Comparison of ENCODE assay signal across 9 mouse cellular contexts in the genomic region with DNA sequence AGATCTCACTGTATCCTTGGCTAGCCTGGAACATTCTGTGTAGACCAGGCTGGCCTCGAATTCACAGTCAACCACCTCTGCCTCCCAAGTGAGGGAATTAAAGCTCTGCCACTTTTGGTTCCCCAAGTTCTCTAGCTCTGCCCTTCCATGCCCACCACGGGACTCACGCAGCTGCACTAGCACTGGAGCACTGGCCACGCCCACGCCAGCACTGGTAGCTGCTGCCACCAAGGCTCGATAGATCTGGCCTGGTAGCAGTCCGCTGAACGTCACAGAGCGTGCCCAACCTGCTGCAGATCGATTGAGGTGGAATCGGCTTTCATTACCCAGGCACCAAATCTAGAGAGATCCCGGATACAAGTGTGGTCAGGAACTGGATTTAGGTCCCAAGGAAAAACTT. TPM values are rescaled to one million over a fixed set of nuclear protein-coding genes. Genes with fewer than 3 reads are reported as not detected.
DNase-seq lines count a peak whose midpoint lies in the region; ATAC-seq and TF ChIP-seq lines count a peak whose summit lies in the region.
"Had no signal": no experiment of that assay in that cellular context is flagged by ENCODE, and none has a peak within 500 bp of the region (broad histone marks: within the 10 kb centered on the region; RNA-seq: fewer than 3 reads in every experiment).

No protein-coding gene starts in this region.

- TF ChIP-seq CTCF in liver, postnatal 0 days (IDR thresholded peaks at IDR 0.05; ENCODE audit: low read depth), result no peak
- TF ChIP-seq CTCF in small intestine, adult 2 months (IDR thresholded peaks at IDR 0.05; ENCODE audit: extremely low read depth, insufficient read length, insufficient replicate concordance, low read depth, low read length), result no peak

- DNase-seq in heart, embryonic 10.5 days (ENCODE audit: low spot score), result no peak
- no peak for DNase-seq in heart, postnatal 14 days
- DNase-seq in T-cell, adult 2 months (ENCODE audit: low spot score), result peak; percentile 45
- DNase-seq in hindbrain, embryonic 11.5 days (ENCODE audit: low spot score), result peak; percentile 27
- DNase-seq in liver, postnatal 0 days, result peak; percentile 37
- no peak for DNase-seq in cerebellum, adult 8-10 months
- DNase-seq in cerebellum, postnatal 36 days, result no peak

- no peaks in the 10 kb centered on the region for H3K36me3 ChIP-seq in heart, embryonic 10.5 days
- no peaks in the 10 kb centered on the region for H3K36me3 ChIP-seq in hindbrain, embryonic 11.5 days (ENCODE audit: control insufficient read depth, insufficient read depth, low read length)
- H3K36me3 ChIP-seq in liver, postnatal 0 days (replicated peaks; ENCODE audit: insufficient read depth, low read length), result no peaks in the 10 kb centered on the region
- no peaks in the 10 kb centered on the region for H3K36me3 ChIP-seq in small intestine, adult 2 months (ENCODE audit: control insufficient read depth, insufficient read depth, low read length)

- TF ChIP-seq POLR2A in small intestine, adult 2 months (IDR thresholded peaks at IDR 0.05; ENCODE audit: low read depth, low read length), result no peak

- intact Hi-C loops in heart, postnatal 14 days (cut with DNase I), result no loop called here

- peaks cover 14% of the 10 kb centered on the region for H3K4me1 ChIP-seq in heart, embryonic 10.5 days
- no peaks in the 10 kb centered on the region for H3K4me1 ChIP-seq in hindbrain, embryonic 11.5 days (replicated peaks; ENCODE audit: control insufficient read depth, insufficient read depth, low read length)
- peaks cover 6% of the 10 kb centered on the region; the same call in 1 of the 2 replicates for H3K4me1 ChIP-seq in liver, postnatal 0 days (ENCODE audit: insufficient read depth)
- peaks cover 4% of the 10 kb centered on the region; the same call in 1 of the 2 replicates for H3K4me1 ChIP-seq in small intestine, adult 2 months (ENCODE audit: control insufficient read depth, insufficient read depth, insufficient read length, low read length)

- H3K27me3 ChIP-seq in heart, embryonic 10.5 days (ENCODE audit: insufficient read depth, poor library complexity, severe bottlenecking), result peaks cover 50% of the 10 kb centered on the region
- H3K27me3 ChIP-seq in hindbrain, embryonic 11.5 days (ENCODE audit: control insufficient read depth, insufficient read depth, low read length), result peaks cover 7% of the 10 kb centered on the region
- H3K27me3 ChIP-seq in liver, postnatal 0 days (ENCODE audit: insufficient read depth, low read length), result 0 out of 2 replicates have a peak, but pooled peaks cover 5% of the 10 kb centered on the region
- no peaks in the 10 kb centered on the region for H3K27me3 ChIP-seq in small intestine, adult 2 months (ENCODE audit: control insufficient read depth, insufficient read depth, low read length)

- no peak for TF ChIP-seq EP300 in liver, postnatal 0 days (IDR thresholded peaks at IDR 0.05; ENCODE audit: low read depth)

- peak overlapping the region; percentile 51 for H3K4me3 ChIP-seq in heart, embryonic 10.5 days
- H3K4me3 ChIP-seq in hindbrain, embryonic 11.5 days (ENCODE audit: low read depth, low read length), result no peak overlapping the region
- H3K4me3 ChIP-seq in liver, postnatal 0 days (ENCODE audit: low read depth, low read length), result peak overlapping the region; percentile 26; the same call in 1 of the 2 replicates
- H3K4me3 ChIP-seq in small intestine, adult 2 months (ENCODE audit: low read depth, low read length), result 0 out of 2 replicates have a peak overlapping the region, but pooled peaks have one; percentile 16

- peak overlapping the region; percentile 44 for H3K4me2 ChIP-seq in hindbrain, embryonic 11.5 days (replicated peaks; ENCODE audit: low read depth, low read length)
- peak overlapping the region; percentile 73 for H3K4me2 ChIP-seq in liver, postnatal 0 days (ENCODE audit: low read depth, low read length)

- H3K9me3 ChIP-seq in heart, embryonic 10.5 days, result no peaks in the 10 kb centered on the region
- no peaks in the 10 kb centered on the region for H3K9me3 ChIP-seq in hindbrain, embryonic 11.5 days (ENCODE audit: control insufficient read depth, low read length)
- H3K9me3 ChIP-seq in liver, postnatal 0 days (ENCODE audit: low read length), result no peaks in the 10 kb centered on the region

- ATAC-seq in hindbrain, embryonic 11.5 days (ENCODE audit: low FRiP score), result peak; percentile 41
- ATAC-seq in liver, postnatal 0 days, result peak; percentile 32

- no peak overlapping the region for H3K9ac ChIP-seq in hindbrain, embryonic 11.5 days (ENCODE audit: low read depth, low read length)
- H3K9ac ChIP-seq in liver, postnatal 0 days (replicated peaks), result peak overlapping the region; percentile 54; the same call in 1 of the 2 replicates

- no peak overlapping the region for H3K27ac ChIP-seq in heart, embryonic 10.5 days
- no peak overlapping the region for H3K27ac ChIP-seq in hindbrain, embryonic 11.5 days (ENCODE audit: low read depth, low read length)
- no peak overlapping the region for H3K27ac ChIP-seq in liver, postnatal 0 days (ENCODE audit: low read depth)
- H3K27ac ChIP-seq in small intestine, adult 2 months (ENCODE audit: insufficient read depth, low read depth, low read length), result no peak overlapping the region
- H3K27ac ChIP-seq: macrophage had no signal

- 26% methylated on average over 12 of the region's 12 CpGs for WGBS in heart, embryonic 10.5 days
- 27% methylated on average over 12 of the region's 12 CpGs for WGBS in hindbrain, embryonic 11.5 days
- 22% methylated on average over 12 of the region's 12 CpGs for whole genome bisulfite sequencing in liver, postnatal 0 days (ENCODE audit: insufficient replicate concordance)
- WGBS in small intestine, adult 2 months, result 18% methylated on average over 12 of the region's 12 CpGs

RNA-seq across cellular contexts. Expression of a gene that starts 11.8 kb away (rescaled TPM):
- 0.06 and 0.10 TPM in 2 replicates for polyA plus RNA-seq in heart, embryonic 10.5 days (2016; fragmentation: Nextera tagmentation; extraction: Ambion mirVana)
- total RNA-seq in heart, postnatal 14 days (2021), result not detected
- 120 TPM in 2 replicates for polyA plus RNA-seq in hindbrain, embryonic 11.5 days (2014; fragmentation: Nextera tagmentation; extraction: Ambion mirVana)
- polyA plus RNA-seq in liver, postnatal 0 days (2015; fragmentation: Nextera tagmentation; extraction: Ambion mirVana), result 0.05 and 0.06 TPM in 2 replicates
- polyA plus RNA-seq in small intestine, adult 2 months (2012; rRNA removed), result 0.96 and 1.9 TPM in 2 replicates
- polyA plus RNA-seq: macrophage had no signal

RNA-seq across cellular contexts. Expression of a gene that starts 19.5 kb away (rescaled TPM):
- 2.0 and 4.0 TPM in 2 replicates for polyA plus RNA-seq in heart, embryonic 10.5 days (2016; fragmentation: Nextera tagmentation; extraction: Ambion mirVana)
- total RNA-seq in heart, postnatal 14 days (2021), result 10 to 100 TPM; 41.0 to 44.1 TPM
- 5.5 and 6.8 TPM in 2 replicates for polyA plus RNA-seq in hindbrain, embryonic 11.5 days (2014; fragmentation: Nextera tagmentation; extraction: Ambion mirVana)
- polyA plus RNA-seq in liver, postnatal 0 days (2015; fragmentation: Nextera tagmentation; extraction: Ambion mirVana), result 2.5 and 3.5 TPM in 2 replicates
- 5.1 and 12.0 TPM in 2 replicates for polyA plus RNA-seq in small intestine, adult 2 months (2012; rRNA removed)
- polyA plus RNA-seq: macrophage had no signal

RNA-seq across cellular contexts. Expression of a gene that starts 54.1 kb away (rescaled TPM):
- polyA plus RNA-seq in heart, embryonic 10.5 days (2016; fragmentation: Nextera tagmentation; extraction: Ambion mirVana), result 0.04 TPM in 1 of 2 replicates, not detected in the other
- total RNA-seq in heart, postnatal 14 days (2021), result under 1 TPM in 1 of 2 experiments, not detected in 1; 0.07 TPM
- polyA plus RNA-seq in hindbrain, embryonic 11.5 days (2014; fragmentation: Nextera tagmentation; extraction: Ambion mirVana), result 0.09 TPM in 1 of 2 replicates, not detected in the other
- not detected in 2 replicates for polyA plus RNA-seq in liver, postnatal 0 days (2015; fragmentation: Nextera tagmentation; extraction: Ambion mirVana)
- polyA plus RNA-seq in small intestine, adult 2 months (2012; rRNA removed), result 0.11 and 0.32 TPM in 2 replicates
- polyA plus RNA-seq: macrophage had no signal

Comparison
In these comparisons a context has a peak if more than half of its experiments do, and no peak if none do; other contexts are left out.
1. DNase-seq: peak in T-cell, adult 2 months (single experiment), hindbrain, embryonic 11.5 days (single experiment) and liver, postnatal 0 days (single experiment); none in heart, embryonic 10.5 days (single experiment), heart, postnatal 14 days (0 of 2), cerebellum, adult 8-10 months (single experiment) and cerebellum, postnatal 36 days (0 of 2).
2. RNA of a gene that starts 11.8 kb away (polyA plus RNA-seq): 120 TPM in hindbrain, embryonic 11.5 days; 0.96 to 1.9 TPM in small intestine, adult 2 months, 0.06 to 0.10 TPM in heart, embryonic 10.5 days and 0.05 to 0.06 TPM in liver, postnatal 0 days; every median in the first group is over 10 times any median in the second.